Mouse (Mus musculus) heart, adult 2 months (tissue): ENCODE data around the gene Zbtb9. TPM values are rescaled to one million over a fixed set of nuclear protein-coding genes. Genes with fewer than 3 reads are reported as not detected.

Source experiments
- DNase-seq, 2 experiments: peaks; one replicate each; pipeline ENCODE4 v3.0.0; 2021
- H3K27ac ChIP-seq: fragments of 200-600 bp; 2 replicates; pipeline ENCODE4 v1.8.1; 2022
- H3K27me3 ChIP-seq: fragments of 200-500 bp; 2 replicates; pipeline ENCODE4 v1.6.1; 2012; ENCODE audit warnings: mild to moderate bottlenecking, low read length, inconsistent platforms, mixed read lengths; ENCODE audit not compliant: control insufficient read depth, insufficient read depth
- H3K36me3 ChIP-seq: fragments of 200-500 bp; 2 replicates; pipeline ENCODE4 v1.6.1; 2012; ENCODE audit warnings: low read length, inconsistent platforms; ENCODE audit not compliant: control insufficient read depth, insufficient read depth
- H3K4me1 ChIP-seq: fragments of 200-500 bp; 2 replicates; pipeline ENCODE4 v1.6.1; 2011; ENCODE audit warnings: low read length; ENCODE audit not compliant: control insufficient read depth, insufficient read depth
- H3K4me3 ChIP-seq: fragments of 200-600 bp; 2 replicates; pipeline ENCODE4 v1.8.1; 2022
- H3K79me2 ChIP-seq: fragments of 200-500 bp; replicated peaks from 2 replicates; pipeline ENCODE4 v1.6.1; 2012; ENCODE audit warnings: mild to moderate bottlenecking, inconsistent platforms, low read length, moderate library complexity, mixed read lengths; ENCODE audit not compliant: control insufficient read depth, insufficient read depth
- H3K9ac ChIP-seq: fragments of 200-500 bp; 2 replicates; pipeline ENCODE4 v1.6.1; 2012; ENCODE audit warnings: low read depth, mild to moderate bottlenecking, control low read depth, inconsistent platforms, low read length, mixed read lengths
- CTCF ChIP-seq: fragments of 200-600 bp; IDR thresholded peaks from 2 replicates; pipeline ENCODE4 v1.8.1; 2022; ENCODE audit warnings: antibody characterized with exemption, mild to moderate bottlenecking, moderate library complexity
- EP300 ChIP-seq: fragments of 200-500 bp; IDR thresholded peaks from 2 replicates; pipeline ENCODE4 v1.6.1; 2011; ENCODE audit warnings: low read depth, low read length, control low read depth; ENCODE audit not compliant: insufficient read depth
- POLR2A ChIP-seq: fragments of 200-500 bp; IDR thresholded peaks from 2 replicates; pipeline ENCODE4 v1.6.1; 2011; ENCODE audit warnings: mild to moderate bottlenecking, low read depth, low read length, control low read depth; ENCODE audit not compliant: insufficient read depth
- WGBS: fragments of 180-500 bp; shearing (Covaris S2); methylation state at CpG from one replicate; pipeline ENCODE4 v1.1.7; 2018; 5-methylcytosine and 5-hydroxymethylcytosine counted together
- intact Hi-C: fragments of 180-260 bp; cut with DNase I; formaldehyde crosslinking; loops from one replicate; pipeline ENCODE4 v1.15.1; 2025
- polyA plus RNA-seq: library from polyadenylated mRNA; depleted of rRNA; stranded (reverse); fragments of >200 nt; gene quantifications from 2 replicates; pipeline ENCODE4 v1.2.3, GENCODE M21; 2012
- total RNA-seq, 2 experiments: library from RNA; stranded (reverse); gene quantifications; 2 replicates each; pipeline ENCODE4 v1.2.3; 2021

Zbtb9 gene
- total and polyA plus RNA-seq, 3 experiments, result 1.5 to 3.5 (median 2.4) TPM

DNA sequence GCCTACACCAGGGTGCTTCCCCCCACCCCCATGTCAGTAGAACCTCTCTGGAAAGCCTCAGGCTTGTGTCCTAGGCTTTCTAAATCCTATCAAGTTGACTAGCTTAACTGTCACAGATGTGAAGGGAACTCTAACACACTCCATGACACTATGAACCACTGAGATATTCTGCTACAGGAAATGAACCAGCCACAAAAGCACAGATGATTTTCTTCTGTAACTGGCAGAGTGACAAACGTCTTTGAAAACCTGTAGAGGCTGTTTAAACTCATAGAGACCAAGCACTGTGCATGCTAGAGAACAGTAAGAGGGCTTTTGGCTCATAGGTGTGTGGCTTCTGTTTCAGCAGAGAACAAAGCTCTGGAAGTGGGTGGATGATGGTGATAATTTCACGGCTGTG, 8.1 kb downstream of the Zbtb9 start:
- H3K4me1 ChIP-seq, result no peaks in the 10 kb centered on the region
- intact Hi-C loops, result no loop called here
- 40% methylated on average over 2 of the region's 2 CpGs for WGBS
- no peaks in the 10 kb centered on the region for H3K36me3 ChIP-seq
- no peak for TF ChIP-seq CTCF
- no peak for TF ChIP-seq EP300
- TF ChIP-seq POLR2A, result no peak
- H3K9ac ChIP-seq, result no peak overlapping the region
- H3K4me3 ChIP-seq, result no peak overlapping the region
- H3K79me2 ChIP-seq, result no peaks in the 10 kb centered on the region
- DNase-seq, result no peak
- no peak overlapping the region for H3K27ac ChIP-seq
- no peaks in the 10 kb centered on the region for H3K27me3 ChIP-seq

DNA sequence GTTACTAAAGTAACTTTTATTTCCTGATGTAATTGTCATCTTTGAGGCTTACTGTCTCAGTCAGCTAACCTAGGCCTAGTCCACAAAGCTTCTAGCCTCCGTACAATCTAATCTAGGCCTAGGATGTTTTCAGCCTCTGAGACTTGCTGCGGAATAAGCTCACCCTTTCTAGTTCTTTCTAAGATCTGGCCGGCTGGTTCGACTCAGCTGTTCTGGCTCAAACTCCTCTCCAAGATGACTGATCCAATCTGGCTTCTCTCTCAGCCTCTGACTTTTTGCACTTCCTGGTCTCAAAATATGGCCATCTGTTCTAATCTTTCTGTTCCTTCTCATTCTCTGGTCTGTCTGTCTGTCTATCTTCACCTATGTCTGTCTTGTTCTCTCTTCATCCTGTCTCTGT, 10.4 kb downstream of the Zbtb9 start:
- Histone ChIP-seq H3K27me3 (no peaks in the 10 kb centered on the region), H3K9ac (no peak overlapping the region), H3K36me3 (no peaks in the 10 kb centered on the region), H3K27ac (no peak overlapping the region), H3K4me3 (no peak overlapping the region), H3K4me1 (no peaks in the 10 kb centered on the region), H3K79me2 (no peaks in the 10 kb centered on the region)
- intact Hi-C loops, result no loop called here
- 75% methylated on average over 4 of the region's 4 CpGs for WGBS
- DNase-seq, result no peak
- TF ChIP-seq EP300, result no peak
- TF ChIP-seq POLR2A, result no peak
- TF ChIP-seq CTCF, result no peak

DNA sequence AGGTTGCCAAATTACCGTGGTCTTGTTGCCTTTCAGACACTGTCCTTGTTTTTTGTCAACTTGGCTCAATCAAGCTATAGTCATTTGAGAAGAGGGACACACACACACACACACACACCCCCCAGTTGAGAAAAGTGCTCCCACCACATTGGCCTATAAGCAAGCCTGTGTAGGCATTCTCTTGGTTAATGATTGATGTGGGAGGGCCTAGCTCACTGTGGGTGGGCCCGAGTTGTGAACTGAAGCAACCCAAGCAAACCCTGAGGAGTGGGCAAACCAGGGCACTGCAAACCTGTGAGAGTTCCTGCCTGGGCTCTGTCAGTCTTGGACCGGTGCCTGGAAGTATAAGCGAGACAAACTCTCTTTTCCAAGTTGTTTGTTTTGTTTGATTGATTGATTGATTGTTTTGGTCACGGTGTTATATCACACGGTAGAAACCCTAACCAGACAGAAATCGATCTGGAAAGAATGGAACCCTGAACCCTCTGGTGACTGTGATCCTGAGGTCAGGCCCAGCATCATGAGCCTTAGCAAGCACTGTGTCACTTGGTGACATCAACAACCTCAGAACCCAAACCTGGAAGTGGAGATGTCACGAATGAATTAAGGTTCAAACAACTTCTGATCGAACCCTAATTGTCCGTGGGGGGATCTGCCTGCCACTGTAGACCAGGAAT, 12.7 kb downstream of the Zbtb9 start:
- H3K4me1 ChIP-seq, result no peaks in the 10 kb centered on the region
- intact Hi-C loops, result no loop called here
- no peaks in the 10 kb centered on the region for H3K27me3 ChIP-seq
- H3K79me2 ChIP-seq, result no peaks in the 10 kb centered on the region
- 88% methylated on average over 10 of the region's 10 CpGs for WGBS
- no peak for DNase-seq
- H3K36me3 ChIP-seq, result no peaks in the 10 kb centered on the region
- H3K4me3 ChIP-seq, result no peak overlapping the region
- no peak for TF ChIP-seq EP300
- no peak for TF ChIP-seq CTCF
- TF ChIP-seq POLR2A, result no peak
- no peak overlapping the region for H3K27ac ChIP-seq
- H3K9ac ChIP-seq, result no peak overlapping the region

DNA sequence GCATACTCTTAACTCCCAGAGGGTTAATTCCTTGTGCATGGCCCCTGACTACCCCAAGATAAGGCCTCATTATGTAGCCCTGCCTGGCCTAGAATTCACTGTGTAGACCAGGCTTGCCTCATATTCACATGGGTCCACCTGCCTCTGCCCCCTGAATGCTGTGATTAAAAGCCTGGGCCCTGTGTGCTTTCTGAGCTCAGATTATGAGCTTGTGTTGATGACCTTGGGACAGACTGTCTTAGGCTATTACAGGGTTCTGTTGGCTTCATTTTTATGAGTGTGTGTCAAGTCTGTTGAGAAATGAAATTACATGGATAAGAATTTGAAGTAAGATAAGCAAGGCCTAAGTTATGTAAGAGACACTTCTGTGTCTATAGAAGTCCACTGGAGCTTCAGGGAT, 17.6 kb downstream of the Zbtb9 start:
- Histone ChIP-seq H3K36me3 (no peaks in the 10 kb centered on the region), H3K9ac (no peak overlapping the region), H3K27me3 (no peaks in the 10 kb centered on the region), H3K4me3 (no peak overlapping the region), H3K27ac (no peak overlapping the region), H3K79me2 (no peaks in the 10 kb centered on the region), H3K4me1 (peaks cover 8% of the 10 kb centered on the region)
- intact Hi-C loops, result no loop called here
- no peak for TF ChIP-seq EP300
- TF ChIP-seq CTCF, result no peak
- TF ChIP-seq POLR2A, result no peak
- DNase-seq, result no peak

DNA sequence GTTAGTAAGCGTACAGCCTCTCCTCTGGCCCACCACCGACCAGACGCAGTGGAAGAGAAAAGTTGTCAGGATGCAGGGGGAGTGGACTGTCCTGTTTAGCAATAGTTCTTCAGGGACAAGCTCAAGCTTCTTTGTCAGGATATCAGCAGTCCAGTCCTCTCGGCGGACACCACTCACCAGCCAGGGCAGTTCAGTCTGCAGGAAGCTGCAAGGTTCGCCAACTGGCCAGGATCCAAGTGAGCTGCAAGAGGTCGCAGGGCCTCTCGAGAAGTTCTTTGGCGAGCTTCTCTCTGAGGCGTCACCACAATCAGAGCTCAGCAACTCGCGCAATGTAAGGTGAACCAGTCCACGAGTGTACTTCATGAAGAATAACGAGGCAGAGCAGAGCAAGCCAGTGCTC, 21.4 kb downstream of the Zbtb9 start:
- no peak overlapping the region for H3K9ac ChIP-seq
- no peak for TF ChIP-seq EP300
- no peak for TF ChIP-seq POLR2A
- TF ChIP-seq CTCF, result no peak
- no peaks in the 10 kb centered on the region for H3K79me2 ChIP-seq
- H3K36me3 ChIP-seq, result no peaks in the 10 kb centered on the region
- H3K4me1 ChIP-seq, result peaks cover 9% of the 10 kb centered on the region
- 11% methylated on average over 14 of the region's 14 CpGs for WGBS
- H3K27me3 ChIP-seq, result no peaks in the 10 kb centered on the region
- intact Hi-C loops, result no loop called here
- peak; percentile 75 to 80 for DNase-seq
- peak overlapping the region; percentile 43 for H3K27ac ChIP-seq
- H3K4me3 ChIP-seq, result 0 out of 2 replicates have a peak overlapping the region, but pooled peaks have one; percentile 20

DNA sequence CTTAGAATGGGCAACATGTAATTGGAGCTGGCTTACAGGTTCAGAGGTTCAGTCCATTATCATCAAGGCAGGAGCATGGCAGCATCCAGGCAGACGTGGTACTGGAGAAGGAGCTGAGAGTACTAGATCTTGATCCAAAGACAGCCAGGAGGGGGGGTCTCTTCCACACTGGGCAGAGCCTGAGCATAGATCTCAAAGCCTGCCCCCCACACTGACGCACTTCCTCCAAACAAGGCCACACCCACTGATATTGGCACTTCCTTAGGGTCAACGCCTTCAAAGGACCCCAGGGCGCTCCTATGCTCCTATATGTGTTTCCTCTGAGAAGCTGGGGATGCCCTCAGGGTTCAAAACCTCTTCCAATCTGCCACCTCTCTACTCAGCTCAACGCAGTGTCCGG, 22.0 kb downstream of the Zbtb9 start:
- WGBS, result 65% methylated on average over 6 of the region's 6 CpGs
- no peak overlapping the region for H3K9ac ChIP-seq
- H3K27me3 ChIP-seq, result no peaks in the 10 kb centered on the region
- H3K27ac ChIP-seq, result peak overlapping the region; percentile 43; the same call in 1 of the 2 replicates
- H3K4me3 ChIP-seq, result no peak overlapping the region
- H3K4me1 ChIP-seq, result peaks cover 9% of the 10 kb centered on the region
- no peaks in the 10 kb centered on the region for H3K79me2 ChIP-seq
- TF ChIP-seq POLR2A (no peak), EP300 (no peak), CTCF (no peak)
- no peaks in the 10 kb centered on the region for H3K36me3 ChIP-seq
- intact Hi-C loops, result no loop called here
- DNase-seq, result no peak
